Mouse (Mus musculus) midbrain, embryonic 13.5 days (tissue): ENCODE results near the gene Pank2. TPM values are rescaled to one million over a fixed set of nuclear protein-coding genes. Genes with fewer than 3 reads are reported as not detected.

Source experiments
- ATAC-seq: fragments of 200-750 bp; cut with Nextera tagmentation; 2 replicates; pipeline ENCODE4 v1.8.0; 2017; ENCODE audit warnings: mild to moderate bottlenecking, moderate TSS enrichment, moderate library complexity
- H3K27ac ChIP-seq: fragments of 300-500 bp; sonication (generic); 2 replicates; pipeline ENCODE4 v1.5.1; 2015; ENCODE audit warnings: inconsistent platforms, mild to moderate bottlenecking, moderate library complexity
- H3K27me3 ChIP-seq: fragments of 300-500 bp; sonication (generic); 2 replicates; pipeline ENCODE4 v1.6.1; 2015; ENCODE audit warnings: mild to moderate bottlenecking, inconsistent platforms
- H3K36me3 ChIP-seq: fragments of 300-500 bp; sonication (generic); 2 replicates; pipeline ENCODE4 v1.6.1; 2015; ENCODE audit warnings: mild to moderate bottlenecking, inconsistent platforms
- H3K4me1 ChIP-seq: fragments of 300-500 bp; sonication (generic); replicated peaks from 2 replicates; pipeline ENCODE4 v1.6.1; 2015; ENCODE audit warnings: inconsistent platforms
- H3K4me2 ChIP-seq: fragments of 300-500 bp; sonication (generic); replicated peaks from 2 replicates; pipeline ENCODE4 v1.6.1; 2015; ENCODE audit warnings: moderate library complexity, mild to moderate bottlenecking, inconsistent platforms
- H3K4me3 ChIP-seq: fragments of 300-500 bp; sonication (generic); replicated peaks from 2 replicates; pipeline ENCODE4 v1.5.1; 2015; ENCODE audit warnings: mild to moderate bottlenecking, inconsistent platforms
- H3K9ac ChIP-seq: fragments of 300-500 bp; sonication (generic); replicated peaks from 2 replicates; pipeline ENCODE4 v1.6.1; 2015; ENCODE audit warnings: mild to moderate bottlenecking, inconsistent platforms
- H3K9me3 ChIP-seq: fragments of 300-500 bp; sonication (generic); 2 replicates; pipeline ENCODE4 v1.6.1; 2016; ENCODE audit warnings: mild to moderate bottlenecking, inconsistent platforms
- WGBS: fragments of 180-500 bp; shearing (Covaris S2); methylation state at CpG from one replicate; pipeline ENCODE4 v1.1.7; 2015; 5-methylcytosine and 5-hydroxymethylcytosine counted together
- polyA plus RNA-seq: library from polyadenylated mRNA; unstranded; fragments of >200 nt; fragmentation: Nextera tagmentation; extraction: Ambion mirVana; gene quantifications from 2 replicates; pipeline ENCODE4 v1.2.1, GENCODE M21; 2015

Pank2 gene
- polyA plus RNA-seq, 1 experiment from 2014 or later, result 33.9 TPM

DNA sequence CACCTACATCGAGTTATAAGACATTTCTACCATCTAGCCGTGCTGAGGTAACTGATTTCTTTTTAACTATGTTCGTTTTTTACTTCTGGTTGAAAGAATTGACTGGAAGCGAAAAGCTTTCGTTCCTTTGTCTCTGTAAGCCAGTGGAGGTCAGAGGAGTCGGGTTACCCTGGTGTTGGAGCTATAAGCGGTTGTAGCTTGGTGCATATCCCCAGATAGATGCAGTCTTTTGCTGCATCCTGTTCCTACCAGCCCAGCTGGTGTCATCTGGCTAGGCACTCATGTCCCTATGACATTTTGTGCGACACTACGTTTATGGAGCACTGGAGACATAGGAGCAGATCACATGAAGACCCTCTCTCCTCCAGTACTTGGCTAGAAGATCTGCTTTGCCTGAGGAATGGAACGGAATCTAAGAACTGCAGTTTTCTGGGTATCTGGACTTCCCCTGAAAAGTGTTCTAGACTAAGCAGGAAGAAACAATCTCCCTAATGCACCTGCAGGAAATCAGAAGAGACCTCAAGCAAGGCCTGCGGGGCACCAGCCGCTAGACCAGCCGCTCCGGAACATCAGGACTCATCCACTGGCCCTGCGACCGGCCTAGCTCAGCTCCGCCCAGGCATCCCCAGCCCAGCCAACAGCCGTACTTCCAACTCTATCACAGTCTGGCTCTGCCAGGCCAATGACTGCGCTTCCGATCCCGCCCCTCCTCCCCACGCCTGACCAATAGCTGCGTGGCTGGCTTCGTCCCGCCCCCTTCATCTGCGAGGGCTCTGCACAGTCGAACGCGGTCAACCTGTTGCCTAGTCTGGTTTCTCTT lies 28.8 kb upstream of the Pank2 start, which contains the start of gene Mavs:
TSS of gene Mavs (plus strand) at position 757 of the 820 bp plus-strand sequence.
- Histone ChIP-seq H3K4me3 (peak within 1 kb of the TSS; percentile 52), H3K36me3 (no peaks in the 10 kb centered on the region), H3K4me1 (peaks cover 19% of the 10 kb centered on the region), H3K9me3 (no peaks in the 10 kb centered on the region), H3K27ac (no peak within 1 kb of the TSS), H3K4me2 (peak within 1 kb of the TSS; percentile 83), H3K9ac (peak within 1 kb of the TSS; percentile 64), H3K27me3 (no peaks in the 10 kb centered on the region)
- 8% methylated on average over 29 of the region's 29 CpGs for WGBS
- peak; percentile 100 for ATAC-seq

DNA sequence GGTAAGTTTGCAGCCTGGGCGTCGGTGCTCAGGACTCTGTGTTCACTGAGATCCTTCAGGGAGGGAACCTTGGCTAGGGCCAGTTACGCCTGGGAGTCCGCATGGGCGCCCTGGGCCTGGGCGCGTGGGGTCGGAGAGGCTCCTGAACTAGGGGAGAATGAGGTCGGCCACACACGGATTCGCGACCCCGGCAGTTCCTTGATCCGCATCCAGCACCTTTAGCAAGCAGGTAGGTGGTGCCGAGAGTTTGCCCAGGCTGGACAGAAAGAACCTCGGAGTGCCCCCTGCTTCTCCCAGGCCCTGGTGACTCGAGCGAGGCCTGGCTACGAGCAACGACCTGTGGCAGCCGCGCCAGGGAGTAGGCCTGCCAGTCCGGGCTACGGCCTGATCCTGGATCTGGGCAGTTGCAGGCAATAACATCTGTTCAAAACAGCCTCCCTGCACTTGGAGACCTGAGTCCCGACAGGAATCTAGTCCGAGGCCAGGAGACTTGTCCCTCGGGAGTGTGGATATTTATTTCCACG lies 28.1 kb upstream of the Pank2 start:
- H3K4me3 ChIP-seq, result peak overlapping the region; percentile 52
- WGBS, result 12% methylated on average over 28 of the region's 28 CpGs
- ATAC-seq, result peak; percentile 32
- peak overlapping the region; percentile 83 for H3K4me2 ChIP-seq
- peaks cover 19% of the 10 kb centered on the region for H3K4me1 ChIP-seq
- H3K27me3 ChIP-seq, result no peaks in the 10 kb centered on the region
- no peaks in the 10 kb centered on the region for H3K36me3 ChIP-seq
- no peaks in the 10 kb centered on the region for H3K9me3 ChIP-seq
- peak overlapping the region; percentile 64 for H3K9ac ChIP-seq
- no peak overlapping the region for H3K27ac ChIP-seq

DNA sequence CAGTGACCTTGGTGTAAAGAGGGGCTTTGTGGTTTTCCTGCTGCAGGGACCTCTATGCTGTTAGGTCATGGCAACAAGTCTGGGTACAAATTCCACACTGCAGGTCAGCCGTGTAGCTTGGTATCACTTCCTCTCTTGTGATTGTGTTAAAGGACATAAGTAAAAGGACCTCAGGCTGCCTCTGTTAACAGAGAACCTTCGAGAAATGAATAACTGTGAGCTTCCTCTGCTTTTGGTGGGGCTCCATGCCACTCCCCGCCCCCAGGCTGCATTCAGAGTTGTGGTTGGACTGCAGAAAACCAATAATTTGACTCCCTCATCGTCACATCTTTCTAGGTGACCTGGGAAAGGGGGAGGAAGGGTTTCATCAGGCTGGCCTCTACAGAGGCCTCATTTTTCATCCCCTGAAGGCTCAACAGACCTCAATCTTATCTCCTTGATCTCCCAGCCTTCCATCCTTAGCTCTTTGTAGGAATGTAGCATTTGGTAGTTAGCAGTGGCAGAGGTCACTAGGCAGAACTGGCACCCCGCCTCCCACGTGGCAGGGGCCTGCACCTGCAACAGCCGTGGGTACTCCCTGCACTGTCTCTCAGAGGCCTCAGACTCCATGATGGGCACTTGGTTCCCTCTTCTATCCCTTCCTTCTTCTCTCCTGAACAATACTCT lies 27.2 kb upstream of the Pank2 start:
- no peaks in the 10 kb centered on the region for H3K27me3 ChIP-seq
- no peak overlapping the region for H3K27ac ChIP-seq
- H3K4me3 ChIP-seq, result no peak overlapping the region
- ATAC-seq, result no peak
- 85% methylated on average over 7 of the region's 7 CpGs for WGBS
- peaks cover 19% of the 10 kb centered on the region for H3K4me1 ChIP-seq
- H3K9ac ChIP-seq, result no peak overlapping the region
- H3K36me3 ChIP-seq, result no peaks in the 10 kb centered on the region
- no peaks in the 10 kb centered on the region for H3K9me3 ChIP-seq
- peak overlapping the region; percentile 83 for H3K4me2 ChIP-seq

- H3K27me3 ChIP-seq, result no peaks in the 10 kb centered on the region
- no peaks in the 10 kb centered on the region for H3K4me1 ChIP-seq
- peaks cover 32% of the 10 kb centered on the region for H3K36me3 ChIP-seq
- H3K4me3 ChIP-seq, result no peak overlapping the region
- H3K9ac ChIP-seq, result no peak overlapping the region
- ATAC-seq, result no peak
- H3K27ac ChIP-seq, result no peak overlapping the region
- H3K4me2 ChIP-seq, result no peak overlapping the region
- H3K9me3 ChIP-seq, result no peaks in the 10 kb centered on the region
Observed at GRCm38 (mm10) chr2:131242180-131242579, 20.1 kb upstream of the Pank2 start.

DNA sequence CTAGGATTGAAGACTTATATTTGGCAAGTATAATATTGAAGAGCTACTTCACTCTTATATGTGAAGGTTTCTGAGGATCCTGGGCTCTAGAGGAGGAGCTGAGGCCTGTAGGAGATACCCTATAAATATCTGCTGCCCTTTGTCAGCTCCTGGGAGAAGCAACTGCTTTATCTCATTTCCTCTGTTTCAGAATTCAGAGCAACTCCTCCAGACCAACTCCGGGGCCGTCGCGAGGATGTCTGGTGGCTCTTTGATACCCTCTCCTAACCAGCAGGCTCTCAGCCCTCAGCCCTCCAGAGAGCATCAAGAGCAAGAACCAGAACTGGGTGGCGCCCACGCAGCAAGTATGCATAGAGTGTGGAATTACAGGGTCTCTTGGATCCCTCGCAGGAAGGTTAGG lies 19.4 kb upstream of the Pank2 start:
- Histone ChIP-seq H3K9ac (no peak overlapping the region), H3K27me3 (no peaks in the 10 kb centered on the region), H3K27ac (no peak overlapping the region), H3K4me2 (no peak overlapping the region), H3K9me3 (no peaks in the 10 kb centered on the region), H3K4me3 (no peak overlapping the region), H3K36me3 (peaks cover 38% of the 10 kb centered on the region), H3K4me1 (no peaks in the 10 kb centered on the region)
- ATAC-seq, result no peak
- WGBS, result 97% methylated on average over 7 of the region's 7 CpGs

DNA sequence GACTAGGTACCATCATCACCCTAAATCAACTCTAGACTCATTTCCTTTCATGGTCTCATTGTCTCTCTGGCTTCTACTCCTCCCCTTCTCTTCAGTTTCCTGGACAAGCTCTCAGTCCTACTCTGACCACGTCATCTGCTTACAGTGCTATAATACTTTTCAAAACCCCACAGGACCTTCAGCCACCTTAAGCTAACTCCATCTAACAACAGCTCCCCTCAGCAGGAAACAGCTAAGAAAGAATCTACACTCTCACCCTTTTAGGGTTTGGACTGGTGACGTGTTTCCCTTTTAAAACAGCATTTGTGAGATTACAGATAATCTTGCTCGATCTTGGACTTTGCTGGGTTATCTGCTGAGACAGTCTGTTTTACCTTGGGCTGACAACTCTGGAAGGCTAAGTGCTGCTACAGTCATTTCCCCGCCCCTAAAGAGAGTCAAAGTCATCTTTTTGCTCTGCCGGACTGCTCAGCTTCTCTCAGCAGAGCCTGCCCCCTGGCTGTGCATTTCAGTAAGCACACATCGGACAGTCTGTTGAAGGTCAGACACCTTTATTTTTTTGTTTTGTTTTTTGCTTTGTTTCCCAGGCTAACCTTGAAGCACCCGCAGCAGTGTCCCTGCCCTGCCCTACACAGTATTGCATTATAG lies 8.5 kb upstream of the Pank2 start:
- H3K4me2 ChIP-seq, result no peak overlapping the region
- no peak overlapping the region for H3K9ac ChIP-seq
- H3K27ac ChIP-seq, result no peak overlapping the region
- peak; percentile 65; the same call in 1 of the 2 replicates for ATAC-seq
- H3K27me3 ChIP-seq, result no peaks in the 10 kb centered on the region
- no peaks in the 10 kb centered on the region for H3K36me3 ChIP-seq
- H3K9me3 ChIP-seq, result no peaks in the 10 kb centered on the region
- 33% methylated on average over 7 of the region's 7 CpGs for WGBS
- no peaks in the 10 kb centered on the region for H3K4me1 ChIP-seq
- no peak overlapping the region for H3K4me3 ChIP-seq

DNA sequence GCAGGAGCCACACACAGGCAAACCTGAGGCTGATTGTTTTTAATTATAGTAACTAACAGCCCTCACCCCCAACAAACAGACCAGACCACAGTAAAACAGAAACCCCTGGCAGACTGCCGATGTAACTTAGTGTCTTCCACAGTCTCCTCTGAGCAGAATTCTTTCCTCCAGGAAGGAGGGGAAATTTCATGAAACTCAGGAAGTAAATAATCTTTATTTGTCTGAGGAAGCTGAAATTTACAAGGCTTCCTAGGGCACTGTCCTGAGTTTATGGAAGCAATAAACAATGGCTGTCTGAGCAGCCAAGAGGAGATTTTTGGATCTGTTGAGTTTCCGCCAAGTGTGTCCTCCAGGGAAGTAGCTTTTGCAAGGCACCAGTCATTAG lies 8.0 kb upstream of the Pank2 start:
- Histone ChIP-seq H3K4me3 (no peak overlapping the region), H3K27ac (no peak overlapping the region), H3K9me3 (no peaks in the 10 kb centered on the region), H3K4me2 (no peak overlapping the region), H3K27me3 (no peaks in the 10 kb centered on the region), H3K36me3 (no peaks in the 10 kb centered on the region), H3K9ac (no peak overlapping the region), H3K4me1 (no peaks in the 10 kb centered on the region)
- WGBS, result 89% methylated on average over 2 of the region's 2 CpGs
- ATAC-seq, result no peak

- no peak for ATAC-seq
- Histone ChIP-seq H3K4me3 (no peak overlapping the region), H3K4me1 (peaks cover 3% of the 10 kb centered on the region), H3K4me2 (no peak overlapping the region), H3K9me3 (no peaks in the 10 kb centered on the region), H3K27ac (no peak overlapping the region), H3K9ac (no peak overlapping the region), H3K27me3 (no peaks in the 10 kb centered on the region), H3K36me3 (no peaks in the 10 kb centered on the region)
- 55% methylated on average over 3 of the region's 3 CpGs for WGBS
Observed at GRCm38 (mm10) chr2:131255738-131256137, 6.6 kb upstream of the Pank2 start.

DNA sequence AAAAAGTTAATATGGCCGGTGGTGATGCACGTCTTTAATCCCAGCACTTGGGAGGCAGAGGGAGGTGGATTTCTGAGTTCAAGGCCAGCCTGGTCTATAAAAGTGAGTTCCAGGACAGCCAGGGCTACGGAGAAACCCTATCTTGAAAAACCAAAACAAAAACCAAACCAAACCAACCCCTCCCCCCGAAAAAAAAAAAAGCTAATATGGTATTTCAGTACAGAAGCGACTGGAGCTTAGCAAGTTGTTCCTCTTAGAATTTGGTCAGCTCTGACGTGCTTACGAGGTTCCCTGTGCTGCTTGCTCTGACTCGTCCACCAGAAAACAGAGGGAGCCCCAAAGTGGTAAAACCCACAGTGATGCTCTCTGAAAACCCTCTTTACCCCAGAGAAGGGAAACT lies 3.6 kb upstream of the Pank2 start:
- no peaks in the 10 kb centered on the region for H3K36me3 ChIP-seq

DNA sequence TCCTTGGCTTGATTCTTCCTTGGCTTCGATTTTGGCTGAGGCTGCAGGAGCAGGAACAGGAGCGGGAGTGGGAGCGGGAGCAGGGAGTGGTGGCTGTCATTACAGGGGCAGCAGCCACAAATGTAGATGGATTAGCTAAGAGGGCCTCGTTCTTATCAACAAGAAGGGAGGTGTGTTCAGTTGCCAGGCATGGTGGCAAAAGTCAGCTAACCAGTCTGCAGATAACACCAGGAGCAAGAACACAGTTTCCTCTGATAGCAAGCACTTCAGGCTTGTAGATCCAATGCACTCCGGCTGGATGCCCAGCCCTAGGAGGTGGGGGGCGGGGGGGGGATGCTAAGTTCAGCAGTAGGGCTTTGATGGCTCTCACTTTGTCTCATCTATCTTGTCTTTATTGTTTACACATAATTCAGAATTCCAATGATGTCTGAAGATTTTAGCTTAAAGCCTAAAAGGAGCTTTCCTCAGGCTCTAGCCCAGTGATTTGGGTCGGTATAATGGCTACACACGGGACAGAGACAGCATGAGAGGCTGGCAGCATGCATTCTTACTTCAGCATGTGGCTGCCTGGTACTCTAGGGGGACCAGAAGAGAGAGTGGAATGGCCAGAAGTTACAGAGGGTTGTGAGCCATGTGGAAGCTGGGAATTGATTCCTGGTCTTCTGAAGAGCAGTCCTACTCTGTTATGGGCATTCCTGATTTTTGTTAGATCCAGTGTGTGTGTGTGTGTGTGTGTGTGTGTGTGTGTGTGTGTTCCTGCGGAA lies 1.6 kb upstream of the Pank2 start:
- Histone ChIP-seq H3K27me3 (no peaks in the 10 kb centered on the region), H3K4me2 (0 out of 2 replicates have a peak overlapping the region, but pooled peaks have one; percentile 60), H3K4me1 (peaks cover 35% of the 10 kb centered on the region), H3K36me3 (no peaks in the 10 kb centered on the region), H3K9me3 (no peaks in the 10 kb centered on the region), H3K4me3 (no peak overlapping the region), H3K27ac (peak overlapping the region; percentile 99), H3K9ac (no peak overlapping the region; the same call in 1 of the 2 replicates)
- 70% methylated on average over 9 of the region's 9 CpGs for WGBS
- no peak for ATAC-seq

More for the DNA sequence above, 3.6 kb upstream of the Pank2 start:
- H3K4me3 ChIP-seq, result no peak overlapping the region
- no peak overlapping the region for H3K9ac ChIP-seq
- no peak for ATAC-seq
- no peaks in the 10 kb centered on the region for H3K27me3 ChIP-seq
- H3K4me2 ChIP-seq, result no peak overlapping the region
- 85% methylated on average over 8 of the region's 8 CpGs for whole genome bisulfite sequencing
- H3K4me1 ChIP-seq, result peaks cover 18% of the 10 kb centered on the region
- no peaks in the 10 kb centered on the region for H3K9me3 ChIP-seq
- H3K27ac ChIP-seq, result no peak overlapping the region

- WGBS, result 2% methylated on average over 10 of the region's 10 CpGs
- peak overlapping the region; percentile 99 for H3K27ac ChIP-seq
Observed at GRCm38 (mm10) chr2:131261481-131262212, 648 bp upstream of the Pank2 start.

More at GRCm38 (mm10) chr2:131261481-131262212, 648 bp upstream of the Pank2 start:
- peak overlapping the region; percentile 76 for H3K9ac ChIP-seq
- H3K4me2 ChIP-seq, result peak overlapping the region; percentile 60
- peaks cover 35% of the 10 kb centered on the region for H3K4me1 ChIP-seq
- peak overlapping the region; percentile 85 for H3K4me3 ChIP-seq
- no peaks in the 10 kb centered on the region for H3K27me3 ChIP-seq
- no peaks in the 10 kb centered on the region for H3K36me3 ChIP-seq
- H3K9me3 ChIP-seq, result no peaks in the 10 kb centered on the region
- peak; percentile 87 for ATAC-seq
